Mouse (Mus musculus): ENCODE measurements at regions not wholly inside any gene's neighbourhood (a gene's known extent, or its start where the extent isn't known, plus 50 kb on each side); places are given as distances from the start of the nearest gene placed in this dataset.

DNA sequence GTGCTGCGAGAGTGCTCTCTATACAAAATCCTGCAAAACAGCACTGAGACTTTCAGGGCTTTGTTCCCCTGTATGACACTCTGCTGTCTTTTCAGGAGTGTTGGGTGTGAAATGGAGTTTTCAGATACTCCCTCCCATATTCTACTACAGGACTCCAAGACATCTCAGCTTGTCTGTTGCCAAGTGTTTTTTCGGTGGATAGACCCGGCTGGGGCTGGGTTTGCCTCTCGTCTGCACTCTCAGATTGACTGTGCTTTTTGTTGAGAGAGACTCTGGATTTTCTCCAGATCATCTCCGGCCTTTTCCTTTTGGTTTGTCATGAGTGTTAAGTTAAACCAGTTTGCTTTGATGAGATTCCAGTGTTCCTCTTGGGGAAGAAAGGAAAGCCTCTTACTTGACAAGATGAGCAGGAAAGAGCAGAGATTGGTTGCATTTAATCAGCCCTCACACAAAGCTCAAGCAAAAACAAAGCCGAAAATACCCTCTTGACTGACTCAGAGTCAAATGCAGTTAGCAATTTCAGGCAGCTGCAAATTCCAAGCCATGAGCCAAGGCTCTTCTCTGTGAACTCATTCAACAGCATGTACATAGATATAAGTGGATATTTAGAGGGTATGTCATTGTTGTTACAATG is 219.3 kb upstream of the Veph1 start:
- no peak for DNase-seq

DNA sequence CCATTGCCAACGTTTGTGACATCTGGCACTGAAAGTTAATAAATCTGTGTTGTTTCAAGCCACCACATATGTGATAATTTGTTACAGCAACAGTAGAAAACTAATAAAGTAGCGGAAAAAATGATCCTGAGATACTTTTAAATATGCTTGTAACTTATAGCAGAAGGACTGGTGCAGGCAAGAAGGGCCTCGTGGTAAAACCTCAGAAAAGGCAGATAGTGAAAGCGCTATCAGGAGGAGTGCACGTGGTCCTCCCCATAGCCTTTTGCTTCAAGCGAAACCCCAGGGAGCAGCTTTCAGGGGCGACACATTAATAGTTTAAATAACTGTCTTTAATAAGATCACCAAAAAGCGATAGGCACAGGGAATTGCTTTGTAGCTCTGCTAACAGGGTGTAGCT is 217.9 kb upstream of the Veph1 start:
- no peak for DNase-seq

DNA sequence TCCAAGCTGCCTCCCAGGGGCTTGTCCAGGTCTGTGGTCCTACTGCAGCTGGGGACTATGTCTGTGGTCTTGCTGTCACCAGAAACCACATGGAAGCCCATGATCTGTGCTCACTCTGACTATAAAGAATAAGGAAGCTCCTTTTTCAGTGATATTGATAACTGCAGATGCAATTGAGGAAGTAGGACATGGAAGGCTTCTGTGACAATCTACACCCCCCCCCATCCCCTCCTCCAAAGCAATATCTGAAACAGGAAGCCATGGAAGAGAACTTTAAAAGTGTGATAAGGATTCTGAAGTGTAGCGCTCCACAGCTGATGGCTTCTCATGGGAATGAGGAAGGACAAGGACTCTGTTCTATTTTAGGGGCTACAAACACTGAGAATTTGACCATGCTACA is 215.8 kb upstream of the Veph1 start:
- no peak for DNase-seq

DNA sequence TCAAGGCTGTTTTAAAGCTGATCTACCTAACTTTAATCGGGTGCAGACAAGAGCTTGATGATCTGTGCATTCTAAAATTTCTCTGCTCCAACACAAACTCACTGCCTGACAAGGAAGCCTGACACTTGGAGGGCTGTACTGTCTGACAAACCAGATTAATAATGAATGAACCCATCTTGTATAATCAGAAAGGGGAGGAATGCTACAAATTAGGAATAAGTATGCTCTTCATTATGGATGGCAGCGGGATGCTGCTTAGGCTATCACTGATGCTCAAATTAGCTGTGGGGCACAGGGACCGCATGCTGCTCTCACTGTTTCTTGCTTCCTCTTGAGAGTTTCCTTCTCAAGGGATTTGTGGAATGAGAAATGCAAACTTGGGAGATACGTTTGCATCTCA is 213.8 kb upstream of the Veph1 start:
- DNase-seq: no peak

DNA sequence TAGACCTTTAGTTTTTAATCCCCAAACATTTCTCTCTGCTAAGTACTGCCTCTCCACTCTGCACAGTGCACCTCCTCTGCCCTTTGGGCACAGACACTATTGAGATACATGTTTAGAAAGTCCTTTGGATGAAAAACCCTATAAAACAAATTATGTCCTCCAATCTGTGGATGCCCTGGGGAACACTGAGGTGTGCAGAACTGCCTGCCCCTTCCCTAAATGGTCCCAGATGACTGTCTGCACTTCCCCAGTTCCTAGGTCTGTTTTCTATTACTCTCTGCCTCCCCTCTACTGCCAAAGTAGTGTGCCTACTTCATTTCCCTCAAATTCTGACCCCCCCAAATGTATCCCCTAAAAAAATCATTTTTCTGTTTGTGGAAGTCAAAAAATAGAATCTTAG is 209.5 kb upstream of the Veph1 start:
- DNase-seq: no peak

DNA sequence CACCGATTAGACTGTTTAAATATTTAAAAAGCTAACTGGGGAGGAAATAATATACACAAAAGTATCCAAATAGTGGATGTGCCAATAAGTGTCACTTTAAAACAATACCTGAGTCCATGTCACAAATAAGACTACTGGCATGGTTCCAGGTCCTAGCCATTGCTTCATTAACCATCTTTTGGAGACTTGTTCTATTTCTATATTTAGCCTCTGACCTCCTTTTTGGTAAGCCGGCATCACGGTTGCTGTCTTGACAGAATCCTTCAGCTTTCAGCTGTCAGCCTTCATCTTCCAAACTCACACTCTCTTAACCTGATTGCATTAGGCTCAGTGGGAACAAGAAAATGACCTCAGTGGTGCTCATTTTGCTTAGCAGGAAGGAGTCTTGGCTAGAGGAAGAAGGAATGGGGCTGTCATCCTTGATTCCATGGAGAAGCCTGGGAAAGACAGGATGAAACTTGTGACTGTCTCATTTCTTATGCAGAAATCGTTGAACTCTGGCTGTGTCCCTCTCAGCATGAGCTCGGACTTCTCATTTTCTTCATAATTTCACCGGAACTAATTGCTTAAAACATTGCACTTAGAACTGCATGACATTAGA is 208.9 kb upstream of the Veph1 start:
- peak; percentile 7 for DNase-seq

DNA sequence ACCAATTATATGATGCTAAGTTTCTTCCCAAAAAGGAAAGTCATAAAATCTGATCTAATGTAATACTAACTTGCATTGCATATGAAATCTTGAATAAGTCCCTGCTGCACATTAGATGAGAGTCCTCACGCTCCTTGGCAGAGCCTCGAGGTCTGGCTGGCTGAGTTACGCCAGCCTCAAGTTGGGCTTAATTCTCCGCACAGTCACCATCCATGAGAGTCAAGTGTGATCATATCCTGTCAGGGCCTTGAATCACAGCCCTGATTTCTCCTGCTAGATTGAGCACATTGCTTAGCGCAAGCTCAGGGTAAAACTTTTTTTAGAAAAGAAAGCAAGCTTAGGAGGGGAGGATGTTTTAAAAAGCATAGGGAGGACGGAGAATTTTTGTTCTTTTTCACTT is 208.1 kb upstream of the Veph1 start:
- DNase-seq: no peak

DNA sequence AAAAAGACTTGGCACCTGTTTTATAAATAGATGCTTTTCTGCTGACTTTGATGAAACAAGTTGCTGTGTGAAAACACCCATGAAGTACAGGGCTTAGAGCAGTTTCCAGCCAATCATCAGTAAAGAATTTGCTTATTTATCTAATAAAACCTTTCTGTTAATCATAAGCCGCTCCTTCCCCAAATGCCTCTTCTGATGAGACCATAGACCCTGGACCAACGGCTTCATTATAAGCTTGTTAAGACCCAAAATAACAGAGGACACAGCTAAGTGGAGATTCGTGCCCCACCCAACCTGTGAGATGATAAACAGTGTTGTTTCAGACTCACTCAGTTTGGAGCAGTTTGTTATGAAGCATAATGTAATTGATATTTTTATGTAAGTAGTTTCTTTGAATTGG is 207.0 kb upstream of the Veph1 start:
- no peak for DNase-seq

DNA sequence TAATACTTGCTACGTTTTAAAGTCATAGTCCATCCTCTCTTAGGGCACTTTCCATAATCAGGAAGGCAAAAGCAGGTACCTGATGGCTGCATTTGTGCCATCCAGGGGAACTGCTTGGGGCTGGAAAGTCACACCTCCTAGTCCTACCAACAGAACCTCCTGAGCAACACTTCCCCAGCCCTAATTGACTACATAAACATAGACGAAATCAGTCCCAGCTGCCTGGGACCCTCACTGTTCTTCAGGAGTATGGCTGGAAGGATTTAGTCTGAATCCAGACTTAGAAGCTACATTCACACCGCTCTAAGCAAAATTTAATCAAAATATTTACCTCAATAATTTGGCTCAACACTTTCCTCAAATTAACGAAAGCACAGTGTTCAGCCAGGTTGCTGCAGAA is 205.2 kb upstream of the Veph1 start:
- no peak for DNase-seq

DNA sequence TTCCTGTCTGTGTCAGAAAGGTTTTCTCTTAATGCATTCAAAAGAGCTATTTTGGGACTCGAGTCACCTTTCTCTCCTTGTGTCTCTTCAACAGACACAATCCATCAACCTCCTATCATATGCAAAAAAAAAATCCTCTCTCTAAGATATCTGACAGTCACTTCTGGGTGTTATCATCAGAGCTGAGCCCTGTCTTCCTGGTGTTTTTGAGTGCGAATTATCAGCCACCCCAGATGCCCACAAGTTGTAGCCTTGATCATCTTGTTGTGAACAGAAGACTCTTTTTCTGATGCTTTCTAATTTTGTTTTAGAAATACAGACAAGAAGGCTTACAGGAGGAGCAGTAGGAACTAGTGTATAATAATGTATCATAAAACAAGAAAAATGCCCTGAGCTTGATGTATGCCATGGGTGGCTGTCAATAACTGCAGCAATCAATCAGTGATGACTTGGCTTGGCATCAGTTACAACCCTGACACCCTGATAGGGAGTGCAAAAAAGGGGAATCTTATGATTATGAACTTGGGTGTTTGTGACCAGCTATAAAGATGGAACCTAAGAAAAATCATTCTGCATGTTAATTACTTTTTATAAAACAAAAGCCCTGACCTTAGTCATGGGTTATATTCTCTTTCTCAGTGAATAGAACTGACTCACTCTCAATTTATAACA is 197.9 kb upstream of the Veph1 start:
- DNase-seq: no peak

DNA sequence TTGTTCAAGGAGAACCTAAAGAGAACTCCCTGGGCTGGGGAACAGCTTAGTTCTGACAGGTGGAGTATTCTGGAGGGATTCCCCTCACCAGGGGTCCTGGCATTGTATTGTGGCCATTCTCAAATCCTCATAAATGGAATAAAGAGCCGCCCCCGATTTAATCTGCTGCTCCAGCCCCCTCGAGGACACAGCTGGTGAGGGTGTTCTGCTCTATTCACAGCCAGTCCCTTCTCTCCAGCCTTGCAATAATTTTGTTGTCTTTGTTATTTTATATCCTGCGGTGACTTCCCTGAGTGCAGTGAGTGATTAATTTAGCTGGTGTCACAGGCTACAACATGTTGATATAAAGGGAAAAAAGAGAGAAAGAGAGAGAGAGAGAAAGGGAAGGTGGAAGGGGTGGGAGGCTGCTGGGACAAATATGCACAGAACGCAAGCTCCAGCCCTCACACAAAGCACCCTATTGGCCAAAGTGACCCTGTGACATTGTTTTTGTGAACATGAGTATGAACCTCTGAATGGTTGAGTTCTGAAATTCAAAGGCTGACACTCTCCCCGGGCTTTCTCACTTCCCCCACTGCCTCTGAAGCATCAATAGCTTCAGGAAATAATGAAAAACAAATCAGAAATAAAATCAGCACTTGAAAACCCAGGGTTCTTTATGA is 194.2 kb upstream of the Veph1 start:
- no peak for DNase-seq

DNA sequence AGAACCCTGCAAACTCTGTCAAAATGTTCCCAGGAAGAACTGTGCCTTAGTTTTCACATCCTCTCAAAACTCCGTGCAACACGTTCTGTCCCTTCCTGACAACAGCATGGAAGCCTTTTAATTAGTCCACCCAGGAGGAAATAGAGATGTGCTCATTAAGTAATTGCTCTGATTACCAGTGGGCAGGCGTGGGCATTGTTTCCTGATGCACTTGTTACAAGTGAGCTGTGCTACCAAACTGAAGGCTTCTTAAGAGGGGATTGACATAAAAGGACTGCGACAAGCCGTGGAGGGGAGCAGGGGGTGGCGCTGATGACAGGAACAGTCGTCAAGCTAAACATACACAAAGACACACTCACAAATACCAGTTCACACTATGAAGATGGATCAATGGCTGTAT is 192.1 kb upstream of the Veph1 start:
- DNase-seq: no peak

DNA sequence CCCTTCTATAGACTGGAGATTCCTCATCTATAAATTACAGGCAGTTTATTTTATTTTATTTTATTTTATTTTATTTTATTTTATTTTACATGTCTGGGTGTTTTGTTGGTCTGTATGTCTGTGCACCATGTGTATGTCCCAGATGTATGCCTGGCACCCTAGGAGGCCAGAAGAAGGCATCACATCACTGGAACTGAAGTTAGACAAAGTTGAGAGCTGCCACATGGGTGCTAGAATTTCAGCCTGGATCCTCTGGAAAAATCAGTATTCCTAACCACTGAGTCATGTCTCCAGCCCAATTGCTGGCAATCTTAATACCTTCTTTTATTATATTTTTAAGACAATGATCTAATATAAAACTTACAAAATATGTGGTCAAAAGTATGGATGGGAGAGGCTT is 190.0 kb upstream of the Veph1 start:
- no peak for DNase-seq

DNA sequence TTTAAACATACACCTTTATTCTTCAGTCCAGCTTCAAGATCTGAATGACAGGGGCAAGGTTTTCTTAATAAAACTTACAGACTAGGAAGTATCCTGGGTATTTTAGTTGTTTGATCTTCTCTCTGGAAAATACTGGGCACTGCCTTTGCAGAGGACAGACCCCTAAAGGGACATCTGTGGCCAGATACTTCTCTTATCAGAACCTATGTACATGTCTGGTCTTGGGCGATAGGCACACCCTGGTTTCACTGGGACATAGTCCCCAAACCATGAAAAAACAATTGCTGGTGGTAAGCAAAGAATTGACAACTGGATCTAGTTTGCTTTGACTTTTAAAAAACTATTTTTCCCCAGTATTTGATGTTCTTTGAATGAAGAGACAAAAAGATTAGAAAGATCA is 189.5 kb upstream of the Veph1 start:
- DNase-seq: no peak

DNA sequence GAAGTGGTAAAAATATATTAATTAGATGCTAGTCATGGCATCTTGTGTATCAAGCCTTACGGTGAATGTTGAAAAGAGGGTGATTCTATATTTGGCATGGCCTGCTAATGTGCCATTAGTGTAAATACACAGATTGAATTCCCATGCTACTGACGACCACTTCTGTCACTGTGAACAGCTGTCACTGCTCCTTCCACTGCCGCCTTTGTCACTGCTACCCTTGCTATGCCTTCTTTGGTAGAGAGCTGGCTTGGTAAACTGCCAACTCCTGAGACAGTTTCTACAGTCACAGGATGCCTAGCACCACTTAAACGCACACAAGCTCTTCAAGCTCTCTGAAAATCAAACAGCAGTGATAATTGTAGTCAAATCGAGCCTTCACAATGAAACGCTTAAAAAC is 184.1 kb upstream of the Veph1 start:
- DNase-seq: no peak

DNA sequence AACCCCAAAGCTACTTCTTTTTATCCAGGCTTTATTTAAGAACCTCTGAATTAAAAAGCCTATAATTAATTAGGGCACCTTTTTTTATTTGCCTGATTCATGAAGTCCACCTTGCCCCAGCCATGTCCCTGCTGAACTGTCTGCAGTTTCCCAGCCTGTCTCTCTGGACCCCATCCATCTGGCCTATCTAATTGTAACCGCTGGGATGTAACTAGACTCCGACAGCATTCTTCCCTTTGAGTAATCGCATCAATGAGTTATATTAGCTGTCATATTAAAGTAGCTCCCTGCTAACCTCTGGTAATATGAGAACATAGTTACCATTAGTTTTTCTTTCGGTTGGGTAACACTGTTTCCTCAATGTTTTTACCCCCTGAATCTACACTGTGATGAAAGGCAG is 182.6 kb upstream of the Veph1 start:
- DNase-seq: no peak

DNA sequence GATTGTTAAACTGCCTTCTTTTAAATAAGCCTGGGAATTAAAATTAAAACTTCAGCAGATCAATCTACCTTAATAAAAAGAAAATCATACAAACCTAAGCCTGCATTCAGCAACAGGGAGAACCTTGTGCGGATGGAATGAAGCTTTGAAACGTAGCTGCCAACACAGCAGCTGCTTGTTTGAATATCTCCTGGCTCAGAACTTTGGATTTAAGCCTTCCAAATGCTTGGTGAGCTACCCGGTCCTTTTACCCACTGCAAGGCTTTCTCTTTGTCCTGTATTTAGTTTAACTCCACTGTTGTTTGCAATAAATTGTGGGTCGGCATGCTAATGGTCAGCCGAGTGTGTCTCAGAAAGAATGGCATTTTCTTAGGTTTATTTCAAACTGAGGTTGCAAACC is 169.7 kb upstream of the Veph1 start:
- DNase-seq: no peak

DNA sequence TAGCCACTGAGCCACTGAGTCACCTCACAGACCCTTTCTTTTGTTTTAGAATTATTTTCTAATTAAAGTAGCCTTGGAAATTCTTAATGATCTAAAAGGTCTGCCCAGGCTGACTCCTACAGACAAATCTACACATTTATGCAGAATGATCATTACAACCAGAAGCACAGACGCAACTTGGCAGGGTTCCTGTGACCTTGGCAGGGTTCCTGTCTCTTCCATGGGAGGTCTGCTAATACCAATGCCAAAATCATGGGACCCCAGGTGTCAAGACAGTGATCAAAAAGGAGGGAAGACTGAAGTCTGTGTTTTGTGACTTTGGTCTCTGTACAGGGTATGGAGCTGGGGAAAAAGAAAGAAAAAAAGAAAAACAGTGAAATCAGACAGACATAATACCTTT is 168.7 kb upstream of the Veph1 start:
- DNase-seq: no peak

DNA sequence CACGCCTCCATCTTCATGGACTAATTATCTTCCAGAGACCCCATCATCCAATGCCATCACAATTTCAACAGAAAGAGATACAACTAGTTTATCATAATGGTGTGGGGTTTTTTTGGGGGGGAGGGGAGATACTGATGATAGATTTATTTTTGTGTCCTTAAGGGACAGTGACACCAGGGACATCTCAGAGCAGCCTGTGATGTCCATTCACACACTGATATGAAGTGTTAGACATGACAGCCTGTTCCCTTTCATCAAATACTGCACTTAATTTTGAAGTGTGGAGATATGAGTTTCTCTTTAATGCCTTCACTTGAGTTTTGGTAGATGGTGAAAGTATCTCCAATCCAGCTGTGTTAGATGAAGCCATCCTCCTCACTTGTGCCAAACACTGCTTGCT is 165.7 kb upstream of the Veph1 start:
- DNase-seq: no peak

DNA sequence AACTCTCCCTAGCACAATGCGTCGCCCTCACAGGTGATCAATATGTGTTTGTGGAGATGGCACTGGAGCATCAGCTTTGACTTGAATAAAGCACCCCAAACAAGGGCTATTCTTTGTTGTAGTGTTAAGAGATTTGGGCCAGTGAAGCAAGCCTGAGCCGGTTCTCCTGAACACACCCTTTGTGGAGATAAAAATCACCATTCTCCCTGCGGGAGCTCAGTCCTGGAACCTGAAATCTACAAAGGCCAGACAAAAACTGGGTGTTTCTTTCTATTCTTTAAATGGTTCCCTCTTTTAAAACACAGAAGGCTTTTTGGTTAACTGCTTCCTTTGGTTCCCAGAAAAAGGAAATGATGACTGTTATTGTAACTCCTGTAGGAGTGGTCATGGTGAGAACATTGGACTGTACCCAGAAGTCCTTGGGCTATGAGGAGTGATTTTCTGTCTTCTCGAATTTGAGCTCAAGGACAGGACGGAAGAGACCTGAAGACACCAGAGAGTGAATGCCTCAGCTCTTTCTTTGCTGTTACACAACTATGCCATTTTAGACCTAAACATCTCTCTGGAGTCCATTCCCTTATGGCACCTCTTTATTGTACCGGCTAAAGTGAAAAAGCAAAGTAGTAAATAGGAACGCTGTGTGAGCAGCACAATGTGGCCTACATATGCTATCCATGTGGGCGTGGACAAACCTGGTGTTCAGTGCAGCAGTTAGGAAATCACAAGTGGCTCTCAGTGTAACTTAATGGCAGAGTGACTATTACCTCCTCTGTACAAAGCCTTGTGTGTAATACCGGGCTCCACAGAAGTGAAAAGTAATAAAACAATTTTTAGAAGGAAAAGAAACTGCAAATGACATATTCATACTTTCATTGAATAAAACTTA is 149.9 kb upstream of the Veph1 start:
- DNase-seq: no peak

DNA sequence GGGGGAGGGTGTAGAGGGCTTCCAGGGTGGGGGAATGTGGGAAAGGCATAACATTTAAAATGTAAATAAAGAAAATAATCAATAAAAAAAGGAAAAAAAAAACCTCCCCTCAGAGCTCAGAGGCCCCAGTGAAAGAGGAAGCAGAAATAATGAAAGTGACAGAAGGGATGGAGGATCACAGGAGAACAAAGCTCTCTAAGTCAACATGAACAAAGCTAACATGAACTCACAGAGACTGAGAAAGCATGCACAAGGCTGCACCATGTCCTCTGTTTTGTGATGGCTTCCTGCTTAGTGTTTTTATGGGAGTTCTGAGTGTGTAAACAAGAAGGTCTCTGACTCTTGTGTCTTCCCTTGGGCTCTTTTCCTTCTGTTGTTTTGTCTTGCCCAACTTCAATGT is 136.6 kb upstream of the Veph1 start:
- no peak for DNase-seq

DNA sequence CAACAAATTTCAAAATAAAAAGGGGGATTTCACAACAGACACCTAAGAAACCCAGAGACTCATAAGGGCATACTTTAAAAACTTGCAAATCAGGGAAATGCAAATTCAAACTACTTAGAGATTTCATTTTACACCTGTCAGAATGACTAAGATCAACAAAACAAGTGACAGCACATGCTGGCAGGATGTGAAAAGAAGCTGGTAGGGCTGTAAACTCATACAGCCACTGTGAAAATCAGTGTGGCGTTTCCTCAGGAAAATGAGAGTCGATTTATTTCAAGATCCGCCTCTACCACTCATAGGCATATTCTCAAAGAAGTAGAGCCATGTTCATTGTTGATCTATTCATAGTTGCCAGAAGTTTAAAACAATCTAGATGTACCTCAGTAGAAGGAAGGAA is 133.6 kb upstream of the Veph1 start:
- no peak for DNase-seq

DNA sequence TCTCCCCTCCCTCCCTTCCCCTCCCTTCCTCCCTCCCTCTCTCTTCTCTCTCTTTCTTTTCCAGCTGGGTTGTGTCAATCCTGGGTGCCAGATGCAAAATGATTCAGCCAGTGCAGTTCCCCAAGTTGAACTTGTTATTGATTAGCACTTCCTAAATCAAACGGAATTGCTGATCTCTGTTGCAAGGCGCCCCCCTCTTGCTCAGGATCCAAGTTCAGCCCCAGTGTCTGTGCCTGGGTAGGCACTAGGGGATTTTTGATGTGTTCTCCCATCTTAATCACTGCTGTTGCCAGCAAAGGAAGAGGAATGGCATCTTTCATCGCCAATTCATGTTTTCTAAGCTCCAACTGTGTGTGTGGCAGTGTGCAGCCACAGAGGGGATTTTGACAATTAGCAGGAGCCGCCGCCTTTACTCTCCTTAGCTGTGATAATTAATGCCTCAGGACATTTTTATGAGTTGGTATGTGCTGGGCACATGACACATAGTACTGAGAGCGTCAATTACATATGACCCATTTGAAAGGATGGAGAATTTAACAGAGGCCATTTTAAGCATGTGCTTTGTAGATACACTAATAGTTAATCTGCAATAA is 125.9 kb upstream of the Veph1 start:
- no peak for DNase-seq

All from cerebellum, adult 8-10 months (tissue).